Mouse (Mus musculus) left cerebral cortex, postnatal 25 days (tissue): Measurements from ENCODE around the gene Chadl. TPM values are rescaled to one million over a fixed set of nuclear protein-coding genes. Genes with fewer than 3 reads are reported as not detected.
"Not testable (repeated sequence)": the region's sequence is repeated elsewhere in the genome, so short reads cannot be mapped to it uniquely, and the experiment has no call there.

Experiments
- DNase-seq, 2 experiments: peaks; one replicate each; pipeline ENCODE4 v3.0.0; 2022; ENCODE audit warnings: low spot score in 2 of 2, mixed read lengths in 1 of 2
- intact Hi-C: fragments of 180-260 bp; cut with DNase I; formaldehyde crosslinking; loops from one replicate; pipeline ENCODE4 v1.15.1; 2025
- total RNA-seq, 2 experiments: library from RNA; stranded (reverse); gene quantifications; 2 replicates each; pipeline ENCODE4 v1.2.3; 2021

The Chadl gene
- total RNA-seq = 10 to 100 TPM; 16.2 to 20.7 TPM

GRCm38 (mm10) chr15:81697175-81697574 is at the start of gene Chadl:
Gene Chadl (minus strand): TSS chr15:81697287.
- DNase-seq = peak; percentile 27 to 48
- intact Hi-C loops = no loop called here

- intact Hi-C loops = no loop called here
- DNase-seq = peak; percentile 35 to 55
These were observed 48.6 kb upstream of the Chadl start for GRCm38 (mm10) chr15:81745601-81746114.

- intact Hi-C loops = no loop called here
These were observed 48.0 kb upstream of the Chadl start, which contains the start of the genes Zc3h7b and Rangap1 for GRCm38 (mm10) chr15:81744992-81745600. Gene Zc3h7b (plus strand): TSS chr15:81745057. Gene Rangap1 (minus strand): TSS chr15:81745530.

GRCm38 (mm10) chr15:81742368-81742767 is 45.3 kb upstream of the Chadl start:
- DNase-seq, intact Hi-C loops: not testable (repeated sequence)

More at GRCm38 (mm10) chr15:81744992-81745600, 48.0 kb upstream of the Chadl start, which contains the start of the genes Zc3h7b and Rangap1:
- peak; percentile 73 to 75 for DNase-seq

- no peak for DNase-seq
- intact Hi-C loops = no loop called here
These were observed 42.8 kb upstream of the Chadl start for GRCm38 (mm10) chr15:81739924-81740323.

GRCm38 (mm10) chr15:81739296-81739695 is 42.2 kb upstream of the Chadl start:
- intact Hi-C loops = no loop called here
- no peak for DNase-seq

- DNase-seq = no peak
- intact Hi-C loops = no loop called here
These were observed 38.0 kb upstream of the Chadl start for GRCm38 (mm10) chr15:81735075-81735474.

- intact Hi-C loops = no loop called here
- peak; percentile 99 to 100 for DNase-seq
These were observed 32.9 kb upstream of the Chadl start for GRCm38 (mm10) chr15:81729792-81730635.

GRCm38 (mm10) chr15:81729241-81729791 is 32.2 kb upstream of the Chadl start:
- intact Hi-C loops = no loop called here
- DNase-seq = peak; percentile 68 to 86

- no peak for DNase-seq
These were observed 28.9 kb upstream of the Chadl start for GRCm38 (mm10) chr15:81725965-81726364.

GRCm38 (mm10) chr15:81723653-81724052 is 26.6 kb upstream of the Chadl start:
- intact Hi-C loops = no loop called here
- DNase-seq = no peak

More at GRCm38 (mm10) chr15:81725965-81726364, 28.9 kb upstream of the Chadl start:
- intact Hi-C loops = no loop called here

GRCm38 (mm10) chr15:81722361-81722760 is 25.3 kb upstream of the Chadl start:
- intact Hi-C loops = no loop called here
- no peak for DNase-seq

GRCm38 (mm10) chr15:81719139-81719531 is 22.0 kb upstream of the Chadl start:
- no peak for DNase-seq
- intact Hi-C loops = no loop called here

- intact Hi-C loops = no loop called here
- DNase-seq = peak; percentile 62 to 77
These were observed 21.4 kb upstream of the Chadl start for GRCm38 (mm10) chr15:81718336-81719138.

GRCm38 (mm10) chr15:81713742-81714141 is 16.7 kb upstream of the Chadl start:
- DNase-seq = peak in 1 of 2 experiments; percentile 59
- intact Hi-C loops = no loop called here

- intact Hi-C loops = no loop called here
- no peak for DNase-seq
These were observed 13.7 kb upstream of the Chadl start for GRCm38 (mm10) chr15:81710801-81711200.

- no peak for DNase-seq
- intact Hi-C loops = no loop called here
These were observed 12.6 kb upstream of the Chadl start for GRCm38 (mm10) chr15:81709686-81710085.

- no peak for DNase-seq
These were observed 11.9 kb upstream of the Chadl start for GRCm38 (mm10) chr15:81708991-81709390.

GRCm38 (mm10) chr15:81703094-81703489 is 6.0 kb upstream of the Chadl start:
- intact Hi-C loops = no loop called here
- DNase-seq = no peak

More at GRCm38 (mm10) chr15:81708991-81709390, 11.9 kb upstream of the Chadl start:
- intact Hi-C loops = no loop called here
